In genomic region chr5:129971491-129971890, GRCm38 (mm10) we compare ENCODE assay signal across 17 mouse cellular contexts. TPM values are rescaled to one million over a fixed set of nuclear protein-coding genes. Genes with fewer than 3 reads are reported as not detected.
DNase-seq lines count a peak whose midpoint lies in the region; ATAC-seq and TF ChIP-seq lines count a peak whose summit lies in the region.
"Had no signal": no experiment of that assay in that cellular context is flagged by ENCODE, and none has a peak within 500 bp of the region (broad histone marks: within the 10 kb centered on the region; RNA-seq: fewer than 3 reads in every experiment).

No protein-coding gene starts in this region.

- no peaks in the 10 kb centered on the region for H3K4me1 ChIP-seq in kidney, adult 2 months (ENCODE audit: control insufficient read depth, insufficient read depth, low read length)
- peaks cover 35 to 38% of the 10 kb centered on the region in 2 experiments for H3K4me1 ChIP-seq in liver, embryonic 14.5 days (replicated peaks; ENCODE audit: control insufficient read depth in 2 of 2, insufficient read depth in 2 of 2, low read length in 1 of 2)
- H3K4me1 ChIP-seq: hindbrain, embryonic 15.5 days had no signal

- no peak for TF ChIP-seq EP300 in liver, embryonic 14.5 days (IDR thresholded peaks at IDR 0.05; ENCODE audit: low read depth)

- H3K9ac ChIP-seq in liver, embryonic 14.5 days (replicated peaks) = no peak overlapping the region
- H3K9ac ChIP-seq: forebrain, postnatal 0 days; hindbrain, embryonic 15.5 days had no signal

- no peak overlapping the region for H3K4me2 ChIP-seq in liver, embryonic 14.5 days (ENCODE audit: low read depth)
- H3K4me2 ChIP-seq: hindbrain, embryonic 15.5 days had no signal

- no peaks in the 10 kb centered on the region for H3K9me3 ChIP-seq in liver, embryonic 14.5 days (ENCODE audit: control insufficient read depth, low read length)
- H3K9me3 ChIP-seq: hindbrain, embryonic 15.5 days had no signal

- TF ChIP-seq CTCF in kidney, adult 2 months (conservative IDR thresholded peaks at IDR 0.05; ENCODE audit: insufficient read depth, insufficient read length, low read depth, low read length) = no peak
- TF ChIP-seq CTCF in liver, embryonic 14.5 days (IDR thresholded peaks at IDR 0.05; ENCODE audit: low read depth) = no peak

- no peak for ATAC-seq in liver, embryonic 14.5 days (ENCODE audit: insufficient read depth)
- ATAC-seq: forebrain, postnatal 0 days; intestine, postnatal 0 days had no signal

- no peak overlapping the region for H3K4me3 ChIP-seq in kidney, adult 2 months (ENCODE audit: insufficient read depth, low read depth, low read length)
- H3K4me3 ChIP-seq in liver, embryonic 14.5 days (ENCODE audit: insufficient read depth in 1 of 2, low read depth in 2 of 2, low read length in 2 of 2) = no peak overlapping the region
- H3K4me3 ChIP-seq: erythroblast, embryonic 14.5 days; hindbrain, embryonic 15.5 days had no signal

- H3K27ac ChIP-seq in kidney, adult 2 months (ENCODE audit: insufficient read depth, low read depth, low read length) = 0 out of 2 replicates have a peak overlapping the region, but pooled peaks have one; percentile 16
- H3K27ac ChIP-seq in liver, embryonic 14.5 days = peak overlapping the region; percentile 1
- H3K27ac ChIP-seq: hindbrain, embryonic 15.5 days had no signal

- TF ChIP-seq POLR2A in kidney, adult 2 months (IDR thresholded peaks at IDR 0.05; ENCODE audit: low read depth, low read length) = no peak

- DNase-seq in kidney, adult 2 months = no peak
- no peak for DNase-seq in kidney, adult 9 months
- DNase-seq in urinary bladder, postnatal 36 days (ENCODE audit: low spot score in 2 of 2) = peak; percentile 31 to 37
- DNase-seq in urinary bladder, postnatal 4 days (ENCODE audit: low spot score in 2 of 2) = no peak
- no peak for DNase-seq in liver, embryonic 14.5 days (ENCODE audit: low read depth in 3 of 3, low spot score in 3 of 3)
- no peak for DNase-seq in spleen, postnatal 36 days (ENCODE audit: low spot score in 2 of 2)
- no peak for DNase-seq in kidney, postnatal 10 days
- DNase-seq: adrenal gland, postnatal 36 days; cerebellum, adult 8-10 months; forebrain, postnatal 0 days; lung, postnatal 36 days; right cerebral cortex, postnatal 25 days; thymus, adult 2 months had no signal

- H3K27me3 ChIP-seq in kidney, adult 2 months (replicated peaks; ENCODE audit: control insufficient read depth, insufficient read depth, low read length) = no peaks in the 10 kb centered on the region
- no peaks in the 10 kb centered on the region for H3K27me3 ChIP-seq in liver, embryonic 14.5 days (ENCODE audit: control insufficient read depth, insufficient read depth, low read length)
- H3K27me3 ChIP-seq: CH12.LX; hindbrain, embryonic 15.5 days had no signal

- 74% methylated on average over 4 of the region's 4 CpGs for WGBS in kidney, adult 2 months
- WGBS in liver, embryonic 14.5 days (ENCODE audit: insufficient replicate concordance) = 74% methylated on average over 4 of the region's 4 CpGs

- H3K36me3 ChIP-seq in kidney, adult 2 months (ENCODE audit: control insufficient read depth, insufficient read depth, low read length) = no peaks in the 10 kb centered on the region
- H3K36me3 ChIP-seq in liver, embryonic 14.5 days (replicated peaks; ENCODE audit: control insufficient read depth, insufficient read depth, low read depth) = peaks cover 13% of the 10 kb centered on the region

RNA-seq across cellular contexts. Expression of gene Vkorc1l1, which starts 29.7 kb away (rescaled TPM):
- 14.8 and 19.3 TPM in 2 replicates for polyA plus RNA-seq in kidney, adult 2 months (2012; rRNA removed)
- 16.5 and 16.6 TPM in 2 replicates for polyA plus RNA-seq in liver, embryonic 14.5 days (2012; rRNA removed)
- 16.2 and 17.5 TPM in 2 replicates for polyA plus RNA-seq in liver, embryonic 14.5 days (2014; fragmentation: Nextera tagmentation; extraction: Ambion mirVana)

RNA-seq across cellular contexts. Expression of gene Gusb, which starts 31.4 kb away (rescaled TPM):
- 26.0 and 26.5 TPM in 2 replicates for polyA plus RNA-seq in kidney, adult 2 months (2012; rRNA removed)
- 15.5 and 18.7 TPM in 2 replicates for polyA plus RNA-seq in liver, embryonic 14.5 days (2012; rRNA removed)
- polyA plus RNA-seq in liver, embryonic 14.5 days (2014; fragmentation: Nextera tagmentation; extraction: Ambion mirVana) = 37.7 and 37.9 TPM in 2 replicates

RNA-seq across cellular contexts. Expression of gene Asl, which starts 57.6 kb away (rescaled TPM):
- polyA plus RNA-seq in kidney, adult 2 months (2012; rRNA removed) = 440 and 469 TPM in 2 replicates
- 26.1 and 30.4 TPM in 2 replicates for polyA plus RNA-seq in liver, embryonic 14.5 days (2012; rRNA removed)
- 39.8 and 47.3 TPM in 2 replicates for polyA plus RNA-seq in liver, embryonic 14.5 days (2014; fragmentation: Nextera tagmentation; extraction: Ambion mirVana)

RNA-seq across cellular contexts. Expression of gene Crcp, which starts 57.6 kb away (rescaled TPM):
- polyA plus RNA-seq in kidney, adult 2 months (2012; rRNA removed) = 14.4 and 19.3 TPM in 2 replicates
- polyA plus RNA-seq in liver, embryonic 14.5 days (2012; rRNA removed) = 8.6 and 15.8 TPM in 2 replicates
- polyA plus RNA-seq in liver, embryonic 14.5 days (2014; fragmentation: Nextera tagmentation; extraction: Ambion mirVana) = 14.7 and 16.1 TPM in 2 replicates

Comparison
In these comparisons a context has a peak if more than half of its experiments do, and no peak if none do; other contexts are left out.
1. DNase-seq: peak in urinary bladder, postnatal 36 days (2 of 2); none in kidney, adult 2 months (single experiment), kidney, adult 9 months (single experiment), urinary bladder, postnatal 4 days (0 of 2), liver, embryonic 14.5 days (0 of 3), spleen, postnatal 36 days (0 of 2) and kidney, postnatal 10 days (single experiment).